In the genomic region with DNA sequence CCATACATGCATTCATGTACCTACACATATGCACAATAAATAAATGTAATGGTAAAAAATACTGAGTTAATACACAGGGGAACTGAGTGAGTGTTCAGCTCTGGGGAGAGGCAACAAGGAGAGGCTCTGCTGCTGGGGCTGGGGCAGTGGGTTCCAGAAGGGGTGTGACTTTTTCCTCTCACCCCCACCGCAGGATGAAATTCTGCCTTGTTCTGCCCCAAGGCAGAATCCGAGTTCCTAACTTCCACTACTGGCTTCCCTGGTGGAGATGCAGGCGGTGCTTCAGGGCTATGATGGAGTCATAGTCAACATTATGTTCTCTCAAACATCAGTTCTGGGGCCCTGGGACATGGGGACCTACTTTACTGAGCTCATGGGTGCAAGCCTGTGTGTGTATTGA, we compare ENCODE assay signal across 21 mouse cellular contexts. TPM values are rescaled to one million over a fixed set of nuclear protein-coding genes. Genes with fewer than 3 reads are reported as not detected.
DNase-seq lines count a peak whose midpoint lies in the region; ATAC-seq lines count a peak whose summit lies in the region.
"Had no signal": no experiment of that assay in that cellular context is flagged by ENCODE, and none has a peak within 500 bp of the region (broad histone marks: within the 10 kb centered on the region; RNA-seq: fewer than 3 reads in every experiment).

No protein-coding gene starts in this region.

- intact Hi-C loops in left cerebral cortex, postnatal 36 days (cut with DNase I), result no loop called here

- H3K4me3 ChIP-seq in midbrain, embryonic 11.5 days (ENCODE audit: low read depth, low read length), result no peak overlapping the region
- no peak overlapping the region for H3K4me3 ChIP-seq in midbrain, embryonic 13.5 days (replicated peaks)
- H3K4me3 ChIP-seq: embryonic facial prominence, embryonic 10.5 days; embryonic facial prominence, embryonic 12.5 days; forebrain, embryonic 13.5 days; forebrain, embryonic 15.5 days had no signal

- H3K36me3 ChIP-seq in midbrain, embryonic 11.5 days (ENCODE audit: control insufficient read depth, insufficient read depth, low read length), result no peaks in the 10 kb centered on the region
- H3K36me3 ChIP-seq in midbrain, embryonic 13.5 days, result no peaks in the 10 kb centered on the region
- H3K36me3 ChIP-seq: embryonic facial prominence, embryonic 10.5 days; embryonic facial prominence, embryonic 12.5 days; forebrain, embryonic 15.5 days; G1E had no signal

- H3K4me2 ChIP-seq in midbrain, embryonic 11.5 days, result no peak overlapping the region
- H3K4me2 ChIP-seq in midbrain, embryonic 13.5 days (replicated peaks), result no peak overlapping the region
- H3K4me2 ChIP-seq: embryonic facial prominence, embryonic 12.5 days; forebrain, embryonic 13.5 days; forebrain, embryonic 15.5 days had no signal

- H3K9ac ChIP-seq in midbrain, embryonic 11.5 days (ENCODE audit: low read length), result no peak overlapping the region
- H3K9ac ChIP-seq in midbrain, embryonic 13.5 days (replicated peaks), result no peak overlapping the region
- H3K9ac ChIP-seq: embryonic facial prominence, embryonic 12.5 days; forebrain, embryonic 13.5 days; forebrain, embryonic 15.5 days; forebrain, postnatal 0 days had no signal

- H3K27me3 ChIP-seq in midbrain, embryonic 11.5 days (ENCODE audit: control insufficient read depth, insufficient read depth, low read length), result no peaks in the 10 kb centered on the region
- H3K27me3 ChIP-seq in midbrain, embryonic 13.5 days, result no peaks in the 10 kb centered on the region
- H3K27me3 ChIP-seq: CH12.LX; embryonic facial prominence, embryonic 12.5 days; forebrain, embryonic 13.5 days; forebrain, embryonic 15.5 days had no signal

- ATAC-seq in midbrain, embryonic 11.5 days (ENCODE audit: low FRiP score), result no peak
- ATAC-seq in midbrain, embryonic 13.5 days, result no peak
- ATAC-seq: CD4-positive, CD25-positive, alpha-beta regulatory T cell, adult 4 months; forebrain, embryonic 13.5 days; forebrain, embryonic 15.5 days; forebrain, postnatal 0 days had no signal

- no peaks in the 10 kb centered on the region for H3K9me3 ChIP-seq in midbrain, embryonic 11.5 days (ENCODE audit: control insufficient read depth, low read length)
- no peaks in the 10 kb centered on the region for H3K9me3 ChIP-seq in midbrain, embryonic 13.5 days
- H3K9me3 ChIP-seq: embryonic facial prominence, embryonic 10.5 days; embryonic facial prominence, embryonic 12.5 days; forebrain, embryonic 13.5 days; forebrain, embryonic 15.5 days; G1E had no signal

- 83% methylated on average over 3 of the region's 3 CpGs for WGBS in midbrain, embryonic 11.5 days
- 82% methylated on average over 3 of the region's 3 CpGs for whole genome bisulfite sequencing in midbrain, embryonic 13.5 days

- no peak overlapping the region for H3K27ac ChIP-seq in midbrain, embryonic 11.5 days (ENCODE audit: low read depth, low read length)
- no peak overlapping the region for H3K27ac ChIP-seq in midbrain, embryonic 13.5 days
- H3K27ac ChIP-seq: embryonic facial prominence, embryonic 10.5 days; embryonic facial prominence, embryonic 12.5 days; forebrain, embryonic 13.5 days; forebrain, embryonic 15.5 days had no signal

- H3K4me1 ChIP-seq in midbrain, embryonic 11.5 days (ENCODE audit: control insufficient read depth, insufficient read depth, low read length), result no peaks in the 10 kb centered on the region
- H3K4me1 ChIP-seq in midbrain, embryonic 13.5 days (replicated peaks), result no peaks in the 10 kb centered on the region
- H3K4me1 ChIP-seq: embryonic facial prominence, embryonic 10.5 days; embryonic facial prominence, embryonic 12.5 days; forebrain, embryonic 13.5 days; forebrain, embryonic 15.5 days had no signal

- DNase-seq in midbrain, embryonic 11.5 days (ENCODE audit: low spot score, missing footprints), result peak; percentile 10
- DNase-seq in ES-CJ7 (ENCODE audit: low read depth, low spot score) (peak; percentile 63), R1 (ENCODE audit: low read depth, low spot score) (peak; percentile 69)
- no peak for DNase-seq in gastrocnemius, postnatal 4 days (ENCODE audit: low spot score in 2 of 2)
- no peak for DNase-seq in cerebellum, adult 18-20 months
- no peak for DNase-seq in left cerebral cortex, postnatal 36 days (ENCODE audit: low spot score in 2 of 2)
- DNase-seq: adrenal gland, adult 2 months; adrenal gland, postnatal 25 days; B cell, adult 2 months; cerebellum, adult 11 months; cerebellum, adult 2 months; cerebellum, adult 9-10 months; forebrain, postnatal 0 days had no signal

RNA-seq across cellular contexts. Expression of gene Pcbp1, which starts 19.8 kb away (rescaled TPM):
- polyA plus RNA-seq in midbrain, embryonic 11.5 days (2014; fragmentation: Nextera tagmentation; extraction: Ambion mirVana), result 418 and 497 TPM in 2 replicates
- 246 and 342 TPM in 2 replicates for polyA plus RNA-seq in midbrain, embryonic 13.5 days (2015; fragmentation: Nextera tagmentation; extraction: Ambion mirVana)
- total RNA-seq in gastrocnemius, postnatal 4 days (2021), result 100 to 1,000 TPM; 235 to 247 TPM
- 100 to 1,000 TPM; 179 to 192 TPM for total RNA-seq in left cerebral cortex, postnatal 36 days (2021)

Comparison
In these comparisons a context has a peak if more than half of its experiments do, and no peak if none do; other contexts are left out.
1. DNase-seq: peak in midbrain, embryonic 11.5 days (single experiment), ES-CJ7 (single experiment) and R1 (single experiment); none in gastrocnemius, postnatal 4 days (0 of 2), cerebellum, adult 18-20 months (0 of 2) and left cerebral cortex, postnatal 36 days (0 of 2).